Mouse (Mus musculus): ENCODE results near the gene Hmgn1.

- TF ChIP-seq GATA1 (IDR thresholded peaks at IDR 0.05; ENCODE audit: borderline replicate concordance, low read length) (no peak), FLI1 (IDR thresholded peaks at IDR 0.05; ENCODE audit: low read length) (no peak)
Measured at GRCm38 (mm10) chr16:96151551-96151950, 24.0 kb upstream of the Hmgn1 start.
